Mouse (Mus musculus): Measurements from ENCODE around the gene Ago4. TPM values are rescaled to one million over a fixed set of nuclear protein-coding genes. Genes with fewer than 3 reads are reported as not detected.

The Ago4 gene
- total RNA-seq, 2 experiments from 2014 or later, result 0.45 to 0.84 TPM

DNA sequence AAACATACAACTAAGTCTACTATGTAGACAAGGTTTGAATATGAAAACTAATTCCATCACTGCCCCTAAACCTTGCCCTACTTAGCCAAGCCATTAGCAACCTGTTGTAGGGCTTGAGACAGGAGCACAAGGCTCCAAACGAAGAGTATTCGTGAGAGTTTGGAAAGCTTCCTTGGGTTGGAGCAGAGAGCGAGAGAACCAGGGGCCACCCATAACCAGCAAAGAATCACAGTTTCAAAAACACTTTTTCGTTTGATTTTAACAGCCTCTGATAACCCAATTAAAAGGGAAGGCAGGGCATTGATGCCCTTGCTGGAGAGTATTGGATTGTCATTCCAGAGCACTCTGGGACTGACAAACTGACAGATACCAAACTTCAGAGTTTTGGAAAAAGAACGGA lies 980 bp downstream of the Ago4 start:
- ATAC-seq (replicated peaks; ENCODE audit: low FRiP score, poor library complexity, severe bottlenecking), result no peak

- no peak for ATAC-seq (replicated peaks; ENCODE audit: low FRiP score, poor library complexity, severe bottlenecking)
Measured at GRCm38 (mm10) chr4:126526828-126527227, 6.4 kb downstream of the Ago4 start.

GRCm38 (mm10) chr4:126526164-126526563 lies 7.1 kb downstream of the Ago4 start:
- no peak for ATAC-seq (replicated peaks; ENCODE audit: low FRiP score, poor library complexity, severe bottlenecking)

- ATAC-seq (replicated peaks; ENCODE audit: low FRiP score, poor library complexity, severe bottlenecking), result no peak
Measured at GRCm38 (mm10) chr4:126512308-126513066, 20.8 kb downstream of the Ago4 start.

DNA sequence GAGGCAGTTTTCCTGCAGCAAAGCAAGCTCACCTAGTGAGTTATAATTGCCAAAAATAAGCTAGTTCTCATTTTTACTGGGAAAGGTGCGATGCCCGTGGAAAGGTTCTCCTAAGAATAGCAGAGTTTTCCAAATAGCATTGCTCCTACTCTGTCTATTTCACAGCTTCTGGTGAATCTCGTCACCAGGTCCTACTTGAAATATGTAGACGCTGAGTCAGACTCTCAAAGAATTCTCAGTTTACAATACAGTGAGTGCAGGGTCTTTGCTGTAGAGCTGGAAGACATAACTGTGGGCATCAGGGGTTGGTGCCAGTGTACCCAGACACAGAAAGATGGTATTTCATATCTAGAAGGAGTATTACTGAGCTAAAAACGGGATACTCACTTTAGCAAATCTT lies 22.3 kb downstream of the Ago4 start:
- ATAC-seq (replicated peaks; ENCODE audit: low FRiP score, poor library complexity, severe bottlenecking), result no peak

GRCm38 (mm10) chr4:126509072-126509471 lies 24.2 kb downstream of the Ago4 start:
- no peak for ATAC-seq (replicated peaks; ENCODE audit: low FRiP score, poor library complexity, severe bottlenecking)

GRCm38 (mm10) chr4:126508110-126508899 lies 25.0 kb downstream of the Ago4 start:
- ATAC-seq (replicated peaks; ENCODE audit: low FRiP score, poor library complexity, severe bottlenecking), result no peak

- no peak for ATAC-seq (replicated peaks; ENCODE audit: low FRiP score, poor library complexity, severe bottlenecking)
Measured at GRCm38 (mm10) chr4:126502977-126503309, 30.3 kb downstream of the Ago4 start.

GRCm38 (mm10) chr4:126502141-126502976 lies 30.9 kb downstream of the Ago4 start:
- ATAC-seq (replicated peaks; ENCODE audit: low FRiP score, poor library complexity, severe bottlenecking), result no peak

- no peak for ATAC-seq (replicated peaks; ENCODE audit: low FRiP score, poor library complexity, severe bottlenecking)
Measured at GRCm38 (mm10) chr4:126498601-126499000, 34.7 kb downstream of the Ago4 start.

GRCm38 (mm10) chr4:126496963-126497362 lies 36.3 kb downstream of the Ago4 start:
- ATAC-seq (replicated peaks; ENCODE audit: low FRiP score, poor library complexity, severe bottlenecking), result no peak

- ATAC-seq (replicated peaks; ENCODE audit: low FRiP score, poor library complexity, severe bottlenecking), result no peak
Measured at GRCm38 (mm10) chr4:126495942-126496790, 37.1 kb downstream of the Ago4 start.

DNA sequence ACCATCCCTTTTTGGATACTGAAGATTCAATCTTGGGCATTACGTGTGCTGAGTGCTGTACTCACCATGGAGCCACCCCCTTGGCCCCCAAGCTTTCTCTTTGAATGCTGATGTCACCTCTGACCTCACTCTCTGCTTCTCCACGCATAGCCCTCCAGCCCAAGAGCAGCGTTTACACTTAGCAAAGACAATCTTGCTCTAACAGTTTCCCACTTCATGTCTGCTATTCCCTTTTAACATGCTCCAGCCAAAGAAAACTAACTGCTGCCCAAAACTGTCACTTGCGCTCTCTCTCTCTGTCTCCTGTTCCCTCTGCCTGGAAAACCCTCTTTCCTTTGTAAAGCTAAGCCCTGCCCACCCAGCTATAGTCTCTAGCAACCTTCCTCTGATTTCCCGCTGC lies 37.8 kb downstream of the Ago4 start:
- no peak for ATAC-seq (replicated peaks; ENCODE audit: low FRiP score, poor library complexity, severe bottlenecking)

GRCm38 (mm10) chr4:126493416-126493815 lies 39.9 kb downstream of the Ago4 start:
- ATAC-seq (replicated peaks; ENCODE audit: low FRiP score, poor library complexity, severe bottlenecking), result no peak

- no peak for ATAC-seq (replicated peaks; ENCODE audit: low FRiP score, poor library complexity, severe bottlenecking)
Measured at GRCm38 (mm10) chr4:126491977-126492376, 41.3 kb downstream of the Ago4 start.

DNA sequence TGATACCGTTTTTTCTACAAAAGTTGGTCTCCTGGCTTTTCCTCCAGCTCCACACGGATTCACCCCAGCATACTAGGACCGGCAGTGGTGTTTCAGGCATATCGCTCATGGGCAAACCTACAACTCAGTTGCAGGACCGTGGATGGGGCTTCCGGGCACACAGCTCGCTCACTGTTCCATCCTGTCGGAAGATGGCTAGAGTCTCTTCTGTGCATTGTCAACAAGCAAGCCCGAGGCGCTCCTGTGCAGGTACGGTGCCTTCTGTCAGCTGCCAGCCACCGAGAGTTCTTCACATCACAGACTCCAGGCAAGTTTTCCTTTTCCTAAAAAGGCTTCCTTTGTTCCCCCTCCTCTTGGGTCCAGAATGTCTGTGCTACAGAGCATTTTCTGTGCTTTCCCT lies 42.5 kb downstream of the Ago4 start:
- ATAC-seq (replicated peaks; ENCODE audit: low FRiP score, poor library complexity, severe bottlenecking), result no peak

DNA sequence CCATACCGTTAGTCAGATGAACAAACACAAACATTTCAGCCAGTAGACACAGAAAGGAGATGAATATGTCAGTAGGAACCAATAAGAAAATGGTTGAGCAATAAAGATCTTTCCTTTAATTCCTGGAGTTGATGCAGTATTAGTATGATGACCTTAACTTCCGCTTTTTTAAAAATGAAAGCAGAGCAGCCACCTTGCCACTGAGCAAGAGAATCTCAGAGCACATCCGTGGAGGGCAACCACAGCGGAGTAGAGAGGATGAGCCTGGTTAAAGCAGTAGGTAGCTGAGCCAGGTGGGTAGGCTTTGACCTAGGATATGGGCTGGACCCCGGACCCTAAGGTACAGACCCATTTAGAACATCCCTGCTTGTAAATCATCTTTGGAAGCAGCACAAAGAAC lies 43.5 kb downstream of the Ago4 start:
- ATAC-seq (replicated peaks; ENCODE audit: low FRiP score, poor library complexity, severe bottlenecking), result no peak

DNA sequence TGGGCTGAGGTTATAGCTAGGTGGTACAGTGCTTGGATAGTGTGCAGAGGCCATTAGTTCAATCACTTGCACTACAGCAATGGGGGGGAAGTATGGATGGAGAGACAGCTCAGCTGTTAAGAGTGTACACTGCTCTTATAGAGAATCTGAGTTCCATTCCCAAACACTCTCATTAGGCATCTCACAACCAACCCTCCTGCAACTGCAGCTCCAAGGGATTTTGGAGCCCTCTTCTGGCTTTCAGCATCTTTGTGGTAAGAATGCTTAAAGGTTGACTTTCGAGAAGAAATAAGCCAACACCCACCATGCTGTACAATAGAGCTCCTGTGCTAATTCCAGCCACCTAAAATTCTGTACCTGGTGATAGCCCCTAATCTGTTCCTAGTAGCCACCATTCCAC lies 47.1 kb downstream of the Ago4 start:
- ATAC-seq (replicated peaks; ENCODE audit: low FRiP score, poor library complexity, severe bottlenecking), result no peak

DNA sequence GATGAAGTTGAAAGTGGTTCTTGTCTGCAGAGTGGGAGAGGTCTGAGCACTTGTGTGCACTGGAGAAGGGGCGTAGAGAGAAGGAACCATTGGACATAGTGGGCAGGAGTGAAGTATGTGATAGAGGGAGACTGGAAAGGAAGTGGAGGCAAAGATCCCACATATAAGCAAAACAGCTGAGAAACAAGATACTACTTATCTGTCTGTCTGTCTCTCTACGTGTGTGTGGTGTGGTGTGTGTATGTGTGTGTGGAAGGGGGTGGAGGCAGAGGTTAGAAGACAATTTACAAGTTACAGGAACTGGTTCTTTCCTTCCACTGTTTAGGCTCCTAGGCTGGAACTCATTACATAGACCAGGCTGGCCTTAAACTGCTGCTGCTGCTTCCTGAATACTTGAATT lies 48.2 kb downstream of the Ago4 start:
- no peak for ATAC-seq (replicated peaks; ENCODE audit: low FRiP score, poor library complexity, severe bottlenecking)

- no peak for ATAC-seq (replicated peaks; ENCODE audit: low FRiP score, poor library complexity, severe bottlenecking)
Measured at GRCm38 (mm10) chr4:126483874-126484273, 49.4 kb downstream of the Ago4 start.
